Mouse (Mus musculus) bone marrow macrophage, adult 2 months (primary cell): ENCODE results near the gene Prr7. TPM values are rescaled to one million over a fixed set of nuclear protein-coding genes. Genes with fewer than 3 reads are reported as not detected.

Experiments
- H3K27ac ChIP-seq: 2 replicates; pipeline ENCODE4 v1.5.1; 2012; ENCODE audit warnings: low read depth, low read length; ENCODE audit not compliant: insufficient read depth
- H3K4me1 ChIP-seq: 2 replicates; pipeline ENCODE4 v1.6.1; 2012; ENCODE audit warnings: low read length; ENCODE audit not compliant: control insufficient read depth, insufficient read depth
- H3K4me3 ChIP-seq: 2 replicates; pipeline ENCODE4 v1.5.1; 2012; ENCODE audit warnings: mild to moderate bottlenecking, low read length, moderate library complexity; ENCODE audit not compliant: insufficient read depth
- CTCF ChIP-seq: IDR thresholded peaks from 2 replicates; pipeline ENCODE4 v1.5.1; 2012; ENCODE audit warnings: low read depth, mild to moderate bottlenecking, low read length, moderate library complexity
- POLR2A ChIP-seq: IDR thresholded peaks from 2 replicates; pipeline ENCODE4 v1.6.1; 2012; ENCODE audit warnings: mild to moderate bottlenecking, low read depth, low read length, borderline replicate concordance
- polyA plus RNA-seq: library from polyadenylated mRNA; stranded (reverse); fragments of >200 nt; gene quantifications from 2 replicates; pipeline ENCODE4 v1.2.4, GENCODE M21; 2012; ENCODE audit not compliant: missing spikeins, insufficient read depth, insufficient read length

The Prr7 gene
- polyA plus RNA-seq, 1 experiment, result not detected

DNA sequence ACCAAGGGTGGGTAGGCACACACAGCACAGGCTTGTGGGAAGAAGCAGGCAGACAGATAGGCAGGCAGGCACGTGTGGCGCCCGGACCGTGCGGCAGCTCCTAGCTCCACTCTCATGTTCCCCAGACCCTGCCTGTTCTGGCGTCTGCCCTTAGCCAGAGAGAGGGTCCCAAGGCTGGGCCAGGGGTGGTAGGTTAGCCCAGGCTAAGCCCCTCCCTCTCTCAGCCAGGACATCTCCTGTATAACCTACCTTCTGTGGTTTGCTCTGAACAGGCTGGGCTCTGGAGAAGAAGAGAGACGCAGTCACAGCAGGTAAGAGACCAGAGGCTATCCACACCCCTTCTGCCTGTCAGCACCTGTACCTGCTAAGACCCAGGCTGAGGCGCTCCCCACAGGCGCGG lies 44.5 kb downstream of the Prr7 start:
- TF ChIP-seq CTCF, result no peak
- TF ChIP-seq POLR2A, result no peak
- H3K4me3 ChIP-seq, result no peak overlapping the region
- H3K4me1 ChIP-seq, result peaks cover 27% of the 10 kb centered on the region
- H3K27ac ChIP-seq, result no peak overlapping the region

DNA sequence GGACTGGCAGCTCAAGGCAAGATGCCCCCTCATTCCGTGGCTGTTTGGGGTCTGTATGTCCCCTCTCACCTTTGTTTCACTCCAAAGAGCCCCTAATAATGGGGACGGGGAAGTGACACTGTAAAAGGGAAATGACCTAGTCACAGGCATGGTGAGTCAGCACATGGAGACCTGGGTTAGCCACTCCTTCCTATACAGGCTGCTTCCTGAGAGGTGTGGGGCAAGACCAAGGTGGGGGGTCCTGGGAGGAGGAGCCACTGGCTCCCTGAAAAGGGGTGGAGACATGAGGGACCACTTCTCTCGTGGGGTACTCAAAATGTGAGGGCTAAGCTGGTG lies 46.2 kb downstream of the Prr7 start:
- H3K4me1 ChIP-seq, result peaks cover 27% of the 10 kb centered on the region
- TF ChIP-seq POLR2A (no peak), CTCF (no peak)
- no peak overlapping the region for H3K4me3 ChIP-seq
- H3K27ac ChIP-seq, result no peak overlapping the region

DNA sequence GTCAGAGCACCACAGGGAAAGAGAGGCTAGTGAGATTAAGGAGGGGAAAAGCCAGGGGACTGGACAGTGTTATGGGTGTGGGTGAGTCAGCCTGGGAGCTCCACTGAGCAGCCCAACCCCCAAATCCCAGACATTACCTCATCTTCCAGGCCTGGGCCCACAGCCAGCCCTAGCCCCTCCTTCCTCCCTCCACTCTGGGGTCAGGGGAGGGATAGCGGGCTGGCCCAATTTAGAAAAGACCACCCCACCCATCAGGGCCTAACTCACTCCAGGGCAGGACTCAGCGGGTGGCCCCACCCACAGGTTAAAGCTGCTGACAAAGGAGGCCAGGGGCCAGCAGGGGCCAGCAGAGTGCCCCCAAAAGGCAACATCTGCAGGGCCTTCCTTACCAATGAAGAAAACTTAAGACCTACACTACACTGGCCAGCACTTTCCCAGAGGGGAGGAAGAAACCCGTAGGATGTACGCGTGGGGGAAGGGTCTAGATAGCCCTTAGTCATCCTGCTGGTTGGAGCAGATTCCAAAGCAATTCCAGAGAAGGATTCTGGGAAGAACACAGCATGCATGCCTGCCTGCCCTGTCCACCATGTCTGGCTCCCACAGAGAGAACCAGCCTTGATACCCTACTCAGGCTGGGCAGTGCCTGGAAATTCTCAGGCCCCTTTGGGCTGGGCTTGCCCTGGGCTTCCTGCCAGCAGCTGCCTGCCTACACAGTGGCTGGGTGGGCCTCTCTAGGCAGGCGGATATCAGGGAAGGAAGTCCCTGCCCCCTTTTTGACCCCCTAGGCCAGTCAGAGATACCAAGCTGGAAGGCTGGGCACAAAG lies 46.8 kb downstream of the Prr7 start:
- Histone ChIP-seq H3K4me3 (no peak overlapping the region), H3K4me1 (peaks cover 27% of the 10 kb centered on the region), H3K27ac (no peak overlapping the region)
- TF ChIP-seq POLR2A, result no peak
- TF ChIP-seq CTCF, result no peak

DNA sequence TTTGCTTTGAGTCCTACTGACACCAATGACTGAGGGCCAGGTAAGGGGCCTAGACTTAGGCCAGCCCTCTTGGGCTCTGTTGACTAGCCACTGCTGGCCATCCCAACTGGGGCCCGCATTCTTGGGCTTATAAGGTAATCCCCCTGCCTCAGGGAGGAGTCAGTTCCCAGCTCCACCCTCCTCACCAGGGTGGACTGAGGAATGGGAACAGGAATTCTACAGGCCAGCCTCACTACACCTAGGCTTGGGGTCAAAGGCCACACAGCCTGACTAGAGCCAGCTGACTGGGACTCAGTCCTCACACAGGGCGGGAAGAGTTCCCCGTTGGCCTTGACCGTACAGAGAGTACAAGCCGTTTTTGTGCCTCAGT lies 47.4 kb downstream of the Prr7 start:
- Histone ChIP-seq H3K4me3 (no peak overlapping the region), H3K27ac (no peak overlapping the region), H3K4me1 (peaks cover 27% of the 10 kb centered on the region)
- no peak for TF ChIP-seq CTCF
- TF ChIP-seq POLR2A, result no peak

DNA sequence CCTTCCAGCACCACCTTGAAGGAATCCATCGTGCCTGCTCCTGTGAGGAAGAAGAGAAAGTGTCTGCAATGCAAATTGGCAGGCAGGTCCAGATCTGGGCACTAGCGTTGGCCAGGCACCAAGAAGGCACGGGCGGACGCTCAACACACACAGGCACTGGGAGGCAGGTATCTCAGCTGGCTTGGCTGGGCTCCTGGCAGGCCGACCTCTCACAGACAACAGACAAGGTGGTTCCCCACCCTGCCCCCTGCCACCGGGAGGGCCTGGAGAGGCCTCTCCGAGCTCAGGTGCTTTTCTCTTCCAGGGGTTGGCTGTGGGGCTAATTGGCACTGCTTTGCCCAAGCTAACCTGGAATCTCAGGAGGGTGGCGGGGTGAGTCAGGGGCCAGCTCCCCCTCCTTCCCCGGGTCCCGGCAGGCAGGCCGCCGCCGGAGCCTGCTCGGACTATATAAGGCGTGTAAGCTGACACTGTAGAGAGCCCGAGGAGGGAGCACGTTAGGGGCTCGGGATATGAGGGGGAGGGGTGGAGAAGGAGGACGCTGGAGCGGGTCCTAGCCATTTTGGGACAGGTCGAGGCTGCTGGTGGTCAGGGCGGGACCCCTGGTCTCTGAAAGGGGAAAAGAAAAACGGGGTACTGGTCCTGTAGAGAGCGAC lies 48.4 kb downstream of the Prr7 start:
- TF ChIP-seq POLR2A (no peak), CTCF (no peak)
- Histone ChIP-seq H3K27ac (no peak overlapping the region), H3K4me3 (peak overlapping the region; percentile 82), H3K4me1 (peaks cover 27% of the 10 kb centered on the region)

DNA sequence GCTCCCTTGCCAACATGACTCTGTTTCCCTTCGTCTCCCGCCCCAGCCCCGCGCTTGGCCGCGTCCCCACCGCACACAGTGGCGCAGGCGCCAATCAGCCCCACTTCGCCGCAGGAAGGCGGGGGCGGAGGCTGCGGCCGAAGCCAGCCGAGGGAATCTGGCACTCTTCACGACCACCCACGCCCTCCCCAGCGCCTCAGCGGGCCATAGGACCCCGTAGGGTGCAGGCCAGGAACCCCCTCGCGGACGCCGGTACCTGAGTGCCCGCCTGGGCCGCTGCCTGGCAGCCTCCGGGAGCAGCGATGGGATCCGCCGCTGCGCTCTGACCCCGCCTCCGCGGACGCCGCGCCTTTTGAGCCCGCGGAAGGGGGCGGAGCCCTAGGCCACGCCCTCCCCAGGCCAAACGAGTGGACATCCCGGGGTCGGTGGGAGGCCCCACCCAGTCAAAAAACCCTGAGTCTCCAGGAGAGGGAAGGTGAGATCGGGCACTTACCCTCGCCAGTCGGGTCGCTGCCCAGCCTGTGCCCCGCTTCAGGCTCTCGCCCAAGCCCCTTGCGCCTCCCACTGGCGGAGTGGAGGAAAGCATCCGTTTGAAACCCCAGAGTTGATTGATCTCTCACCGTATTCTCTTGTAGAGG lies 49.2 kb downstream of the Prr7 start, which contains the start of gene Pdlim7:
Gene Pdlim7 (minus strand): TSS at position 566 of the 638 bp plus-strand sequence.
- H3K27ac ChIP-seq, result no peak within 1 kb of the TSS
- peak within 1 kb of the TSS; percentile 82 for H3K4me3 ChIP-seq
- H3K4me1 ChIP-seq, result peaks cover 27% of the 10 kb centered on the region
- 0 out of 2 replicates have a peak, but pooled peaks have one; percentile 72 for TF ChIP-seq POLR2A
- peak; percentile 96 for TF ChIP-seq CTCF

DNA sequence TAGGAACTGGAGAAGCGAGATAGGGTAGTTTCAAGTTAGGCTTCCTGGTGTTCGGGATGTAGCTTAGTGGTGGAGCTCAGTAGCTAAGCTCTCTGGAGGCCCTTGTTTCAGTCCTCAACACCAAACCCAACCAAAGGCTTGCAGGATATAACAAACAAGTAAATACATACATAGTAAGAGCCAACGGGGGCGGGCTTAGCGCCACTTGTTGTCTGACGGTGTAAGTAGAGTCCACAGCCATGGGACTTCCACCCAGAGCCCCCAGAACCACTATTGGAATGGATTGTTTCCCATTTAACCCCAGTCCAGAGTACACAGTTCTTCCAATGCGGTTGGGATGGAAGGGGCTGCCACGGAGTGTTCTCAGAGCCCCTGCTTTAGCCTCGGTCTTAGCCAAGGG lies 49.8 kb downstream of the Prr7 start:
- TF ChIP-seq CTCF, result no peak
- no peak for TF ChIP-seq POLR2A
- H3K27ac ChIP-seq, result no peak overlapping the region
- peaks cover 27% of the 10 kb centered on the region for H3K4me1 ChIP-seq
- H3K4me3 ChIP-seq, result no peak overlapping the region

DNA sequence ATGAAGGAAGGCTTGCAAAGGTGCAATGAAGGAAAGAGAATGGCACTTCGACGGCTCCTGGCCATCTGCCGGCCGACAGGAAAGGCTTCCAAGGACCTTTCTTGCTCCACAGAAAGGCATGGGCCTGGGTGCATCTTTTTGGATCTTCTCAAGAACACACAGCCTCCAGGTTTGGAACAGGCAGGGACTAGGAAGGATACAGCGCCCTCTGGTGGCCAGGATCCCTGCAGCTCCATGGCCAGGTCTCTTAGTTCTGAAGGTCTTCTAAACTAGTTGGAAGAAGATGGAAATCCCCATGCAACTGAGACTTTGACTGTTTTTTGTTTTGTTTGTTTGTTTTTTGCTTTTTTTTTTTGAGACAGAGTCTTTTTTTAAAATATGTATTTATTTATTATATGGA lies 52.9 kb downstream of the Prr7 start:
- TF ChIP-seq CTCF, result peak; percentile 98
- TF ChIP-seq POLR2A, result no peak
- Histone ChIP-seq H3K4me1 (peaks cover 16% of the 10 kb centered on the region), H3K27ac (no peak overlapping the region), H3K4me3 (no peak overlapping the region)

DNA sequence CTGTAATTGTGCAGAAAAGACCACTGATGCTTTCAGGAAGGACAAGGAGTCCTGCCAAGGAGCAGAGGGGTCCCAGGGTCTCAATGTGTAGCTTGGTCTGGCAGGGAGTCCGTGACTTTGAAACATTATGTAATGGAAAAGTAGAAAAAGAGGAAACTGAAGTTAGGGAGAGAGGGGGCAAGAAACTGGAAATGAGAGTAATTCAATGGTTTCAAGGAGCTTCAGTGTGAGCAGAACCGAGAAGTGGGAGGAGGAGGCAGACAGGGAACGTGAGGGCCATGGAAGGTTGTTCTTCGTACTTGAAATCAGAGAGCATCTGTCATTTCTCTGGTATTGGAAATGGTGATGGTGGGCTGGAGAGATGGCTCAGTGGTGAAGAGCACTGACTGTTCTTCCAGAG lies 55.5 kb downstream of the Prr7 start:
- no peak overlapping the region for H3K27ac ChIP-seq
- TF ChIP-seq POLR2A, result no peak
- TF ChIP-seq CTCF, result no peak
- no peak overlapping the region for H3K4me3 ChIP-seq
- H3K4me1 ChIP-seq, result peaks cover 10% of the 10 kb centered on the region

DNA sequence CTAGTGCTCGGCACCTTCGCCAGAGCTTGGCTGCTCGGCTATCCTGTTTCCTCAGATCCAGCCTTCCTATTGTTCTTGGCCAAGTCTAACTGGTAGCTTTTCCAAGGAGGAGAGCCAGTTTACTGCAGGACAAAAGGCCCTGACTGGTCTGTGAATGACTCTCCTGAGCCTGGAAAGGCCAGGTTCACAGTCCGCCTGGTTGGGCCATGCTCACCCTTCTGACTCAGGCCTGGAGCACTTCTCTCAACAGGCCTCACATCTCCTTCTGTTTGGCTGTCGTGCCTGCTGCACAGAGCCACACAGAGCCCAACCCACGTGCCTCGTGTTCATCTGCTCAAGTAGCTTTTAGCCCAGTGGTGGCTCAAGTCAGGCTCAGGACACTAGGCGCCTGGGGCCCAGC lies 58.7 kb downstream of the Prr7 start:
- Histone ChIP-seq H3K4me1 (peaks cover 25% of the 10 kb centered on the region), H3K4me3 (no peak overlapping the region), H3K27ac (no peak overlapping the region)
- no peak for TF ChIP-seq POLR2A
- TF ChIP-seq CTCF, result no peak

Other genes with a start within 250 kb of the Prr7 start
- 283 TPM in 2 replicates for gene Prelid1, start 143.8 kb upstream of the Prr7 start, polyA plus RNA-seq
- 75.6 and 91.3 TPM in 2 replicates for gene Rab24, start 142.3 kb upstream of the Prr7 start, polyA plus RNA-seq
- gene Mxd3, start 134.4 kb upstream of the Prr7 start, polyA plus RNA-seq, result 8.6 and 8.8 TPM in 2 replicates
- 94.1 and 94.6 TPM in 2 replicates for gene Lman2, start 101.5 kb upstream of the Prr7 start, polyA plus RNA-seq
- 34.7 and 39.1 TPM in 2 replicates for gene Rgs14, start 94.5 kb upstream of the Prr7 start, polyA plus RNA-seq
- gene Slc34a1, start 66.1 kb upstream of the Prr7 start, polyA plus RNA-seq, result not detected in 2 replicates
- gene Pfn3, start 49.0 kb upstream of the Prr7 start, polyA plus RNA-seq, result not detected in 2 replicates
- gene F12, start 37.5 kb upstream of the Prr7 start, polyA plus RNA-seq, result not detected in 2 replicates
- 42.1 and 43.0 TPM in 2 replicates for gene Grk6, start 19.2 kb upstream of the Prr7 start, polyA plus RNA-seq
- 0.62 and 1.2 TPM in 2 replicates for gene Dbn1, start 23.8 kb downstream of the Prr7 start, polyA plus RNA-seq
- 6.0 TPM in 2 replicates for gene Pdlim7, start 49.4 kb downstream of the Prr7 start, polyA plus RNA-seq
- gene Dok3, start 65.0 kb downstream of the Prr7 start, polyA plus RNA-seq, result 87.8 and 94.2 TPM in 2 replicates
- gene Ddx41, start 72.4 kb downstream of the Prr7 start, polyA plus RNA-seq, result 39.1 and 39.8 TPM in 2 replicates
- gene Fam193b, start 106.9 kb downstream of the Prr7 start, polyA plus RNA-seq, result 45.6 and 47.6 TPM in 2 replicates
- gene Tmed9, start 109.5 kb downstream of the Prr7 start, polyA plus RNA-seq, result 90.3 and 94.9 TPM in 2 replicates
- gene B4galt7, start 135.6 kb downstream of the Prr7 start, polyA plus RNA-seq, result 25.2 and 27.5 TPM in 2 replicates
- gene Caml, start 158.7 kb downstream of the Prr7 start, polyA plus RNA-seq, result 44.9 and 45.8 TPM in 2 replicates
- gene Ddx46, start 170.8 kb downstream of the Prr7 start, polyA plus RNA-seq, result 53.3 and 59.2 TPM in 2 replicates
- gene B230219D22Rik, start 228.9 kb downstream of the Prr7 start, polyA plus RNA-seq, result 46.8 and 50.4 TPM in 2 replicates